Mouse (Mus musculus): ENCODE results near the gene Tcf19. TPM values are rescaled to one million over a fixed set of nuclear protein-coding genes. Genes with fewer than 3 reads are reported as not detected.
A peak's percentile ranks its signal among the peaks of the same experiment; 100 is the strongest.
"Not testable (repeated sequence)": the region's sequence is repeated elsewhere in the genome, so short reads cannot be mapped to it uniquely, and the experiment has no call there.

Gene Tcf19
- total RNA-seq, 2 experiments from 2014 or later: 4.5 to 5.4 TPM

DNA sequence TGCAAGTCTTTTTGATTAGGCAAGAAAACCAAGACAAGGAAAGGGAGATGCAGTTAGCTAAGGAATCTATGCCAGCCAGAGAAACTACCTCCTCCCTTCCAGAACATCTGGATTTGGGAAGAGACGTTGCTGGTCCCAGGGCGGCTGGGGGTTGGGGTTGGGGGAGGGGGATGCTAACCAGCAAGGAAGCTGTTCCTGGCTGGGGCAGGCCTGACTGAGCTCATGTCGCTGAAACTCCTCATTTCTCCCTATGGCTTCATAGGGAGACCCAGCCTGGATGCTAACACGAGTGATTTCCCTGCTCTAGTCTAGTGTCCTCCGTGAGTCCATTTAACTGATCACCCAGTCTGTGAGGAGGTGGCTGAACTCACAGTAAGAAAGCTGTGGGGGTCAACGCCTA lies 14.4 kb downstream of the Tcf19 start:
- intact Hi-C loops (cut with DNase I; ENCODE audit: low total_unique reads): no loop called here
- DNase-seq: no peak

DNA sequence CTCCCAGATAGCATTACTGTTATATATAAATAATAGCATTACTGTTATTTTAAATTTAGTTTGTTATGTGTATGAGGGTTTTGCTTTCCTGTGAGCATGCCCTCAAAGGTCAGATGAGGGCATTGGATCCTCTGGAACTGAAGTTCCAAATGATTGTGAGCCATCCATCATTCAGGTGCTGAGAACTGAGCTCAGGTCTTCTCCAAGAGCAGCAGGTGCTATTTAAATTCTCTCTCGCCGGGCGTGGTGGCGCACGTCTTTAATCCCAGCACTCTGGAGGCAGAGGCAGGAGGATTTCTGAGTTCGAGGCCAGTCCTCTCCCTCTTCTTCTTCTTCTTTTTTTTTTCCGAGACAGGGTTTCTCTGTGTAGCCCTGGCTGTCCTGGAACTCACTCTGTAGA lies 19.5 kb downstream of the Tcf19 start:
- no peak for DNase-seq
- intact Hi-C loops (cut with DNase I; ENCODE audit: low total_unique reads): no loop called here

DNA sequence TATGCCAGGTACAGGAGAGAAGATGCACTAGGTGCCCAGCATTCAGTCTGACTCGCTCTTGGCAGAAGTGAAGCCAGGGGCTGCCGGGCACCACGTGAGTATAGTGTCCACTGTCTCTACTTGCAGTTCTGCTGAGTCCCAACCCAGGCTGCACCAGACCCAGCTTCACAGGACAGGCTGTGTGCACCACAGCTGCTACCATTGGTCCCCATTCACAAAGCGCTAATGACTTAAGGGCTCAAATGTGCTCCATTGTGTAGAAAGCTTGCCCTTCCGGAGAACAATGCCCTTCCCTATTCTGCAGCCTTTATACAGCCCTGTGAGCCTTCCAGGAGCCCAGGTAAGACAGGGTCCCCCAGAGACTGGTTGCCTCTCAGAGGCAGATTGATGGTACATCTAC lies 26.3 kb downstream of the Tcf19 start:
- intact Hi-C loops (cut with DNase I; ENCODE audit: low total_unique reads): no loop called here
- DNase-seq: no peak

DNA sequence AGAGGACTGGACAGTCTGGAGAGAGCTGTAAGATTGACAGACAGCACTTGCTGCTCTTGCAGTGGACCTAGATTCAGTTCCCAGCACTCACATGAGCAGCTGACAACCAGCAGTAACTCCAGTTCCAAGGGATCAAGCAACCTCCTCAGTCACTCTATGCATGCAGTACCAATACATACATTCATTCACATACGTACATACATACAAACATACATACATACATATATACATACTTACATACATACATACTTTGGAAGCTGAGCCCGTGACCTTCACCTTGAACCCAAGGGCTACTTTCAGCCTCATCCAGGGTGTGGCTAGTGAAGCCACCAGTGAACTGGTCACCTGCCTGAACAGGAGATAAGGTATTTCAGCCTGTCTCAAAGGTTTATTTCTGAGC lies 28.6 kb downstream of the Tcf19 start:
- intact Hi-C loops (cut with DNase I; ENCODE audit: low total_unique reads): no loop called here
- DNase-seq: no peak

DNA sequence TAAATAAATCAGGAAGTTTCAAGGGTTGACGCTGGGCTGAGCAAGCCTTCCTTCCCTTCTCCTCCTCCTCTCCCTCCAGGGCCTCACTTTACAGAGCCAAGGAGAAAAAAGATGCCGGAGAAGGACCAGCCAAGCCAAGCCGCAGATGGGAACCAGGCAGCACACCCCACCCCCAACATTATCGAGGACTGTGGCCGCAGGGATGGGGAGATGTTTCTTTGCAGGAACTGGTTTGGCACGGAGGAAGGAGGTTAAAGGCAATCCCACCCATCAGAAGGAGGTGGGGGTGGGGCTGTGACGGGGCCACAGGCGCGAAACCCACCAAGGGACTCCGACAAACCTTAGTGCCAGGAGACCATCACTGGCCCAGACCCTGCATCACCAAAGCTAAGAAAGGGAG lies 29.9 kb downstream of the Tcf19 start:
- intact Hi-C loops (cut with DNase I; ENCODE audit: low total_unique reads): no loop called here

DNA sequence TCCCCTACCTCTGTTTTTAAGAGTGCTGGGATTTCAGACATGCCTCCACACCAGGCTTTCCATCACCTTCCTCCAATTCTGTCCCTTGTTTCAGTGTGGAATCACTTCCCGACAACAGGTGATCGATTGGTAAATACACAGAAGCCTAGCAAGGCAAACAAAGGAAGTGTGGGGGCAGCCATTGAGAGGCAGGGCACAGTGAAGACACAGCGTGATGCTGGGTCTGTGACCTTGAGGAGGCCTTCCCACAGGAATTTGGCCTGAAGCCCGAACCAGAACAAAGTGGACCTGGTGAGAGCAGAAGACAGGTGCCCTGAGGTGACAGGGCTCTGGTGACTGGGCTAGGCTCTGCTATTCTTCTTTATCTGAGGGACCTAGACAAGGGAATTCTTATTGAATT lies 30.9 kb downstream of the Tcf19 start:
- no peak for DNase-seq

More for the DNA sequence above, 29.9 kb downstream of the Tcf19 start:
- DNase-seq: no peak

DNA sequence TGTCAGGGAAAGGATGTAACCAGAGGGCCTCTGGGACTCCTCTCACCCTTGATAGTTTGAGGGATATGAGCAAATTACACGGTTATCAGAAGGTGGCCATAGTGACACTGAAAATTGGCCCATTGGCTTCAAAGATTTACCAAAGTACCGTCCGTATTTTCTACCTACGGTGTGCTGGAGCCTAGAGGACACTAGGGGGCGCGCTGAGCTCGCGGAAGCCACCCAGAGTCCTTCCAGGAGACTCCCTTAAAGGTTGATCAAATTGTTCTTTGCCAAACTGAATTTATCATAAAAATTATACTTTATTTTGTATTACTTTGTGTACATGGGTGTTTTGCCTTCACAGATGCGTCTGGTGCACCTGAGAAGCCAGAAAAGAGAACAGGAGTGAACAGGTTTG lies 32.6 kb downstream of the Tcf19 start:
- intact Hi-C loops (cut with DNase I; ENCODE audit: low total_unique reads): no loop called here
- DNase-seq: peak; percentile 40

More for the DNA sequence above, 30.9 kb downstream of the Tcf19 start:
- intact Hi-C loops (cut with DNase I; ENCODE audit: low total_unique reads): no loop called here

DNA sequence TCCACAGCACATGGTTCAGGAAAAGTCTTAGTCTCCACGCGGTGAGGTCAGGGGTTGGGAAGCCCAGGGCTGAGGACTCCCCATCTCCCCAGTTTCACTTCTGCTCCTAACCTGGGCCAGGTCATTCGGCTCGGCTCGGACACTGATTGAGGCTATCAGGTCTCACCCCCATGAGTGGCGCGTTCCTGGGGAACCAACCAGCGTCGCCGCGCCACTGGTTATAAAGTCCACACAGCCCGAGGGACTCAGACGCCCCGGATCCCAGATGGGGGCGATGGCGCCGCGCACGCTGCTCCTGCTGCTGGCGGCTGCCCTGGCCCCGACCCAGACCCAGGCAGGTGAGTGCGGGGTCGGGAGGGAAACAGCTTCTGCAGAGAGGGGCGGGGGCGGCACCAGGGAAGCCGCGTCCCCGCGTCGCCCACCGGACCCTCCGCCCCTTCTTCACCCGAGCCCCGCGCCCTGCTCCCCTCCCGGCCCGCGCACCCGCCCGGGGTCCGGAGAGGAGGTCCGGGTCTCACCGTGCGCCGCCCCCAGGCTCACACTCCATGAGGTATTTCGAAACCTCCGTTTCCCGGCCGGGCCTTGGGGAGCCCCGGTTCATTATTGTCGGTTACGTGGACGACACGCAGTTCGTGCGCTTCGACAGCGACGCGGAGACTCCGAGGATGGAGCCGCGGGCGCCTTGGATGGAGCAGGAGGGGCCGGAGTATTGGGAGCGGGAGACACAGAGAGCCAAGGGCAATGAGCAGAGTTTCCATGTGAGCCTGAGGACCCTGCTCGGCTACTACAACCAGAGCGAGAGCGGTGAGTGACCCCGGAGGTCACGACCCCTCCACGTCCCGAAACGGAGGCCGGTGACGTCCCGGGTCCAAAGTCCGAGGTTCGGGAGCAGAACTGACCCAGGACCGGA lies 46.5 kb downstream of the Tcf19 start, which contains the start of gene H2-Q10:
Gene H2-Q10, plus strand, starts transcription at position 248 of the 910 bp plus-strand sequence.
- DNase-seq: no peak
- intact Hi-C loops (cut with DNase I; ENCODE audit: low total_unique reads): no loop called here

GRCm38 (mm10) chr17:35468936-35469335 lies 47.7 kb downstream of the Tcf19 start:
- DNase-seq; intact Hi-C loops (cut with DNase I; ENCODE audit: low total_unique reads): not testable (repeated sequence)

DNA sequence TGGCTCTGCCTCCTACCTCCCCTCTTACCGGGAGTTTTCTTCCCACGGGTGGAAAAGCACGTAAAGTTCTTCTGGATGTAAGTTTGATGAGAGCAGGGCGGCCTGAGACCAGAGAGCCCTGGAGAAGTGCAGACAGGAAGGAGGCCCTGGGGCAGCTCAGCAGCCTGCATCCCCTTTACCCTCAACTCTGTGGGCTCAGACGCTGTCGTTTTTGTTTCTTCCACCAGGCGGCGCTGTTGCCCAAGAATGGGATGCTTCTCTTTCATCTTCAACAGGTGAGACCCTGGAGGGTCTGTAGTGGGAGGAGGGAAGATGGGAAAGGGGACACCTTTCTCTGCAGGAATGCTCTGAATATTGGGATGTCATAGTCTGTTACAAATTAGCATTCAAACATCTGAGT lies 51.0 kb downstream of the Tcf19 start:
- DNase-seq; intact Hi-C loops (cut with DNase I; ENCODE audit: low total_unique reads): not testable (repeated sequence)

Other genes starting within 250 kb of the Tcf19 start
- gene H2-Q1, start 196.4 kb downstream of the Tcf19 start, total RNA-seq (2021): under 1 TPM; 0.18 to 0.47 TPM
- gene H2-Q2, start 174.6 kb downstream of the Tcf19 start, total RNA-seq (2021): under 1 TPM; 0.33 to 0.58 TPM
- gene H2-Q4, start 137.2 kb downstream of the Tcf19 start, total RNA-seq (2021): 1 to 10 TPM; 3.0 to 4.1 TPM
- under 1 TPM in 1 of 2 experiments, not detected in 1; 0.10 TPM for gene H2-Q6, start 92.0 kb downstream of the Tcf19 start, total RNA-seq (2021)
- under 1 TPM; 0.35 to 0.64 TPM for gene H2-Q7, start 77.7 kb downstream of the Tcf19 start, total RNA-seq (2021)
- gene H2-Q10, start 46.7 kb downstream of the Tcf19 start, total RNA-seq (2021): under 1 TPM in 1 of 2 experiments, not detected in 1; 0.09 TPM
- gene Pou5f1, start 10.8 kb downstream of the Tcf19 start, total RNA-seq (2021): not detected
- gene Cchcr1, start 276 bp upstream of the Tcf19 start, total RNA-seq (2021): 1 to 10 TPM; 2.6 to 3.3 TPM
- not detected for gene Psors1c2, start 16.4 kb upstream of the Tcf19 start, total RNA-seq (2021)
- gene Cdsn, start 35.3 kb upstream of the Tcf19 start, total RNA-seq (2021): under 1 TPM; 0.09 to 0.29 TPM
- gene 2300002M23Rik, start 50.6 kb upstream of the Tcf19 start, total RNA-seq (2021): not detected
- gene Sfta2, start 84.7 kb upstream of the Tcf19 start, total RNA-seq (2021): not detected
- not detected for gene Gm9573, start 109.8 kb upstream of the Tcf19 start, total RNA-seq (2021)
- gene Mucl3, start 126.9 kb upstream of the Tcf19 start, total RNA-seq (2021): not detected
- gene Vars2, start 150.8 kb upstream of the Tcf19 start, total RNA-seq (2021): 10 to 100 TPM; 15.7 to 16.6 TPM
- 10 to 100 TPM; 16.1 to 19.4 TPM for gene Gtf2h4, start 156.9 kb upstream of the Tcf19 start, total RNA-seq (2021)
- gene Ddr1, start 187.8 kb upstream of the Tcf19 start, total RNA-seq (2021): 10 to 100 TPM; 20.3 to 23.4 TPM

Measured in gastrocnemius, postnatal 14 days (tissue).